Mouse (Mus musculus) kidney, postnatal 4 days (tissue): ENCODE results near the gene Apon.
"Not testable (repeated sequence)": the region's sequence is repeated elsewhere in the genome, so short reads cannot be mapped to it uniquely, and the experiment has no call there.

Experiments used
- DNase-seq, 2 experiments: peaks; one replicate each; pipeline ENCODE4 v3.0.0; 2021; ENCODE audit warnings: mixed read lengths in 2 of 2

The Apon gene

GRCm38 (mm10) chr10:128236321-128236720, 17.6 kb upstream of the Apon start:
- no peak for DNase-seq

DNA sequence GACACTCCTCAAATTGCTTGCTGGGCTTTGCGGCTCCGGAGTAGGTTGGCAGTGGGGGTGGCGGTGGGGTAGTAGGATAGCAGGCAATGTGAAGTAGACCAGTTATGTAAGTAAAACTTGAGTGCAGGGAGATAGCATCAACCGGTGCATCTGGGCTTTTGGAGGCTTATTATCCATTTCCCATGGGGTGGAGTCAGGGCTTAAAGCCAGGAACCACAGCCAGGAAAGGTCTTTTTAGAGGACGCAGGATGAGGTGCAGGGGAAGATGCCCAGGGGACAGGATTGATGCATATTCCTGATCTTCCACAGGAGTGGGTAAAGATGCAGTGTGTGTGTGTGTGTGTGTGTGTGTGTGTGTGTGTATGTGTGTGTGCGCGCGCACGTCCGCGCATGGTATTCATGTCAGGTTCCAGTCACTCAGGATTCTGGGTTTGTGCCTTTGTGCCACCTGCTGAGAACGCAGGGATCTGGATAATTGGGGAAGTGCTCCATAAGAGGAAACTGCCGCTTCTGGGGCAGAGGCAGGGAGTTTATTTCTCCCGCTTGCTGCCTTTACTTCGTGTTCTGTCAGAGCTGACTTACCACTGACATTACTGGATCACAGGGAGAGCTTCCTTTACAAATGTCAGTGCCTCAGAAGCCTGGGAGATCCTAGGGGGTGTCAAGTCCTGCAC, 16.0 kb upstream of the Apon start:
- peak in 1 of 2 experiments; percentile 20 for DNase-seq

DNA sequence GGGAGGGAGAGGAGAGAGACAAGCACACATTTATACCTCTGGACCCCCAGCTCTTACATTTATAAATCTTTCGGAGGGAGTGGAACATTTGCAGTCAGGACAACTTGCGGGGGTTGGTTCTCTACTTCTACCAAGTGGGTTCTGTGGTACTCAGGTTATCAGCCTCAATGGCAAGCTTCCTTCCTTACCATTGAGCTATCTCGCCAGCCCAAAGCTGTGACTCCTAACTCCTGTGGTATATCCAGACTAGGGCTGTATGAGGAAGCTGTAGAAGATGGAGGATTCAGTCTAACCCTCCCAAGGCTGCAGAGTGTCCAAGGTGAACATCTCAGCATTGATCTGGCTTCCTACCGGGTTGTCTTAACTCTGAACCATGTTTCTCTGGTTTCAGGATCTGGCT, 14.8 kb upstream of the Apon start:
- no peak for DNase-seq

- no peak for DNase-seq
These were observed 13.8 kb upstream of the Apon start for GRCm38 (mm10) chr10:128240131-128240530.

DNA sequence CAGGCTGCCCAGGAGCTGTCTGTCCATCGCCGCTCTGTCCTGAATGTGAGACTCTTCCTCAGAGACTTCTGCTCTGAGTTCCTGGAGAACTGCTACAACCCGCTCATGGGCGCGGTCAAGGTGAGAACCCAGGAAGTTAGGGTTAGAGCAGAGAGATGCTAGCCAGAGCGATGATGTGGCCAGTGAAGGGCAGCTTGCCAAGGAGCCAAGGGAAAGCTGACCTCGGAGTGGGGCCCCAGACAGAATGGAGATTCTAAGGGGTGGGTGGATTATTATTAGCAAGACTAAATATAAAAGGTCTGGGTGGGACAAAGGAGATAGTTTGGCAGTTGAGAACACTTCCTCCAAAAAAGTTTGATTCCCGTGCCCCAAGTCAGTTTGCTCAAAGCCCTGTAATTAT, 10.6 kb upstream of the Apon start:
- no peak for DNase-seq

DNA sequence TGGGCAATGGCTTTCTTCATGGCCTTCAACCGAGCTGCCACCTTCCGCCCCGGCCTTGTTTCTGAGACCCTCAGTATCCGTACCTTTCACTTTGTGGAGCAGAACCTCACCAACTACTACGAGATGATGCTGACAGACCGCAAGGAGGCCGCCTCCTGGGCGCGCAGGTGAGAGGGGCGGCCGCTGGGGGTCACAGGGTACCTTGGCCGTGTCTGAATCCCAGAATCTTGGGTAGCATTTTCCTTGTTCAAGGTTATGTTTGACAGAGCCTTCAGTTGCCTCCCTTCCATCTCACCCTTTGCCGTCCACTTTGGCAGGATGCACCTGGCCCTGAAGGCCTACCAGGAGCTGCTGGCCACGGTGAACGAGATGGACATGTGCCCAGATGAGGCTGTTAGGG, 9.8 kb upstream of the Apon start:
- no peak for DNase-seq

DNA sequence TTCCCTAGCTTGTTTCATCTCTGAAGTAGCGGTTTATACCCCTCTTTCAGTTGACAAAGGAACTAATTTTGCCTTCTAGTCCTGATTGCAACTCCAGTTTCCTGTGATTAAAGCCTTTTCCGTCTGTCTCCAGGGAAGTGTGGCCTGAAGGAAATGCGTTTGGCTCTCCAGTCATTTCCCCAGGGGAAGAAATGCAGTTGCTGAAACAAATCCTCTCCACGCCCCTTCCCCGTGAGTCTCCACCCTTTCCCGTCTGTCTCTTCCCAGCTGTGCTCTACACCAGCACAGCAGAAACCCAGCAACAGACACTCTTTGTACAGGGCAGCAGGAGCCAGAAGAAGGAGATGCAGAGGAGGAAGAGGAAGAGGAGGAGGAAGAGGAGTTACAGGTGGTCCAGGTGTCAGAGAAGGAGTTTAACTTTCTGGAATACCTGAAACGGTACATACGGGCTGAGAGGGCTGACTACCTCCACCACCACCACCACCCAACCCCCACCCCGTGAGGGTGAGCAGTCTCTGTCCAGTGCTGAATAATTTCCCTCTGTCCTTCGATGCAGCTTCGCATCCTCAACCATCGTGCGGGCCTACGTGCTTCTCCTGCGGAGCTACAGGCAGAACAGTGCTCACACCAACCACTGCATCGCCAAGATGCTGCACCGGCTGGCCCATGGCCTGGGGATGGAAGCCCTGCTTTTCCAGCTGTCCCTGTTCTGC, 6.7 kb upstream of the Apon start:
- DNase-seq, result peak; percentile 53 to 65

- DNase-seq, result no peak
These were observed 3.3 kb upstream of the Apon start for GRCm38 (mm10) chr10:128250565-128250964.

DNA sequence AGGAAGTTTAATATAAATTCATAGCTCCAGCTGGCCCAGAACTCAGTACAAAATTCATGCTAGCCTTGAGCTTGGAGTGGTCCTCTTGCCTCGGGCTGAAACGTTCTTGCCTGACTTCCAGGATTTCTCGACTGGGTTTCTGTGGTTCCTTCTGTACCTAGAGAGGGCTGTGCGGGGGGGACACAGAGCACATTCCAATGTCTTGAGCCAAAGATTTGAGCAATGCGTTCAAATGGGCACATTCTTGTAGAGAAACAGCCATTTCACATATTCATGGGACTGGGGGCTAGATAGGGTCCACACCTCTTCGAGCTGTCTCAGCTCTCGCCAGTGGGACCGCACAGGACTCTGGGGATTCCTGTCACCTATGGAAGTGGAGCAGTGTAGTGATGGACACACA, 2.0 kb downstream of the Apon start:
- no peak for DNase-seq

DNA sequence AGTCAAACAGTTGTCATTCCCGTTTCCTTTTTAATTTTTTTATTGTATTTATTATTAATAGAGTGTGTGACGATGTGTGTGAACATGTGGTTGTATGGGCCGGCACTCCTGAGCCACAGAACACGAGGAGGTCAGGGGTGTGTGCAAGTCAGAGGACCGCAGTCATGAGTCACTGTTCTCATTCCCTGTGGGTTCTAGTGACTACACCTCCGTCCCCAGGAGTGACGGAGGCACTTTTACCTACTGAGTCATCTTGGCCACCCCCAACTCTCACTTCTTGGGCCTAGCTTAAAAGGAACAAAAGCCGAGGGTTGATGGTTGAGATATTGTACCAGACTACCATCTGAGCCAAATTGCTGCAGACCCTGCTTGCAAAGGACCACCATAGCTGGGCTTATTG, 2.4 kb downstream of the Apon start:
- no peak for DNase-seq

DNA sequence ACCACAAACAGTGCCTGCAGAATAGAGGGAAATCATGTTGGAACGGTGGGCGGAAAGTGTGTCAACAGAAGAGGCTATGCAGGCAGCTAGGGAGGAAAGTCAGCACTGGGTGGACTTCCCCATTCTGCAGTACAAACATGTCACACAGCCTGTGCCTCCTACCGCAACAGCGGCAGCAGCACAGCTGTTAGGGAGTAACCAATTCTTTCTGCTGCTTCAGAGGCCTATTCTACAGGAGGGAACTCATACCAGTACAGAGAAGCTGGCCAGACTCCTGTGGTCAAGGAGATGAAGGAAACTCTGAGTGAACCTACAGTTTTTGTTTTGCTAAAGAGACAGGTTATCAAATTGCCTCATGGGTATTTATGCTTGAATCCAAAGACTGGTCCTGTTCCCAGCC, 5.1 kb downstream of the Apon start:
- no peak for DNase-seq

DNA sequence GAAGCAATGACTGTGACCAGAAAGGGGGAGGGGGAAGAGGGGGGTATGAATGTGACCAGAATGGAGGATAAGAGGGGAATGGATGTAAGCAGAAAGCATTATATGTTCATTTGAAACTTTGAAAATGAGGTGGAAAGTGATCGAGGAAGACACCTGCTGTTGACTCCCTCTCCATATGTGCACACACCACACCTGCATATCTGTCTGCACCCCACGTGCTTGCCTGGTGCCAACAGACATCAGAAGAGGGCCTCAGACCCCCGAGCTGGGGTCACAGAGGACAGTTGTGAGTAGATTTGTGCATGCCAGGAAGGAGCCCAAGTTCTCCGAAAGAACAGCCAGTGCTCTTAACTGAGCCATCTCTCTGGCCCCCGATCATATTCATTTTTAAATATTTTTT, 6.0 kb downstream of the Apon start:
- DNase-seq, result no peak

- not testable (repeated sequence) for DNase-seq
These were observed 6.5 kb downstream of the Apon start for GRCm38 (mm10) chr10:128260376-128260775.

- DNase-seq, result no peak
These were observed 8.4 kb downstream of the Apon start for GRCm38 (mm10) chr10:128262300-128262699.

GRCm38 (mm10) chr10:128263393-128264310, 9.8 kb downstream of the Apon start:
- no peak for DNase-seq

- no peak for DNase-seq
These were observed 14.5 kb downstream of the Apon start, which contains the start of gene Apof for GRCm38 (mm10) chr10:128268371-128268770. Apof (plus strand) TSS chr10:128268671.

GRCm38 (mm10) chr10:128269206-128269910, 15.5 kb downstream of the Apon start:
- no peak for DNase-seq

GRCm38 (mm10) chr10:128270287-128270841, 16.5 kb downstream of the Apon start, which contains the start of gene Stat2:
Stat2 (plus strand) TSS chr10:128270559.
- DNase-seq, result peak; percentile 97 to 99

- DNase-seq, result no peak
These were observed 17.0 kb downstream of the Apon start for GRCm38 (mm10) chr10:128270866-128271265.

DNA sequence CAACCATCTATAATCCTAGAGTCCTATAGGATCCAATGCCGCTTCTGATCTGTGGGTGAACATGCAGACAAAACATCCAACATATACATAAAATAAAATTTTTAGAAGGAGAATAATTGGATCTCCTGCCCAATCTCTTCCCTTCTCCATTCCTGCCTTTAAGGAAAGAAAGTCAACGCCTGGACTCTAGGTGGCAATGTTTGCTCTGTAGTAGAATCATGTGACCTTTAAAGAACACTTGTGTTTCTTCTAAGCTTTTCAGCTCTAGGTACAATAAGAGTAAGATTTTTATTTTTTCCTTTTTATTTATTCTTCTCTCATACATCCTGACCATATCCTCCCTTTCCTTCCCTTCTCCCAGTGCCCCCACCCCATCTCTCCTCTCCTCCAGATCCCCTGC, 18.0 kb downstream of the Apon start:
- DNase-seq, result no peak

- DNase-seq, result not testable (repeated sequence)
These were observed 19.0 kb downstream of the Apon start for GRCm38 (mm10) chr10:128272819-128273439.

- not testable (repeated sequence) for DNase-seq
These were observed 21.5 kb downstream of the Apon start for GRCm38 (mm10) chr10:128275374-128275773.
